Mouse (Mus musculus) hindbrain, embryonic 15.5 days (tissue): ENCODE measurements around the gene Ess2. TPM values are rescaled to one million over a fixed set of nuclear protein-coding genes. Genes with fewer than 3 reads are reported as not detected.

Source experiments
- ATAC-seq: fragments of 200-750 bp; cut with Nextera tagmentation; 2 replicates; pipeline ENCODE4 v1.8.0; 2017; ENCODE audit warnings: low read depth, moderate number of reproducible peaks, moderate TSS enrichment; ENCODE audit not compliant: low FRiP score
- H3K27ac ChIP-seq: fragments of 300-500 bp; sonication (generic); replicated peaks from 2 replicates; pipeline ENCODE4 v1.5.1; 2015; ENCODE audit warnings: mild to moderate bottlenecking, inconsistent platforms
- H3K27me3 ChIP-seq: fragments of 300-500 bp; sonication (generic); 2 replicates; pipeline ENCODE4 v1.6.1; 2015; ENCODE audit warnings: control low read depth, inconsistent platforms
- H3K36me3 ChIP-seq: fragments of 300-500 bp; sonication (generic); 2 replicates; pipeline ENCODE4 v1.6.1; 2015; ENCODE audit warnings: control low read depth, inconsistent platforms
- H3K4me1 ChIP-seq: fragments of 300-500 bp; sonication (generic); replicated peaks from 2 replicates; pipeline ENCODE4 v1.6.1; 2015; ENCODE audit warnings: control low read depth, inconsistent platforms
- H3K4me2 ChIP-seq: fragments of 300-500 bp; sonication (generic); 2 replicates; pipeline ENCODE4 v1.6.1; 2015; ENCODE audit warnings: moderate library complexity, mild to moderate bottlenecking, inconsistent platforms
- H3K4me3 ChIP-seq: fragments of 300-500 bp; sonication (generic); 2 replicates; pipeline ENCODE4 v1.5.1; 2015; ENCODE audit warnings: mild to moderate bottlenecking, inconsistent platforms
- H3K9ac ChIP-seq: fragments of 300-500 bp; sonication (generic); 2 replicates; pipeline ENCODE4 v1.6.1; 2015; ENCODE audit warnings: inconsistent platforms
- H3K9me3 ChIP-seq: fragments of 300-500 bp; sonication (generic); 2 replicates; pipeline ENCODE4 v1.6.1; 2016; ENCODE audit warnings: control low read depth, inconsistent platforms
- WGBS: fragments of 180-500 bp; shearing (Covaris S2); methylation state at CpG from one replicate; pipeline ENCODE4 v1.1.7; 2015; 5-methylcytosine and 5-hydroxymethylcytosine counted together
- polyA plus RNA-seq: library from polyadenylated mRNA; unstranded; fragments of >200 nt; fragmentation: Nextera tagmentation; extraction: Ambion mirVana; gene quantifications from 2 replicates; pipeline ENCODE4 v1.2.1, GENCODE M21; 2015

Ess2 gene
- polyA plus RNA-seq, 1 experiment from 2014 or later, result 49.6 TPM

GRCm38 (mm10) chr16:17933594-17934444 is 22.7 kb upstream of the Ess2 start:
- Histone ChIP-seq H3K9ac (no peak overlapping the region), H3K27ac (no peak overlapping the region), H3K27me3 (no peaks in the 10 kb centered on the region), H3K9me3 (no peaks in the 10 kb centered on the region), H3K36me3 (no peaks in the 10 kb centered on the region), H3K4me2 (no peak overlapping the region), H3K4me1 (peaks cover 2% of the 10 kb centered on the region), H3K4me3 (no peak overlapping the region)
- no peak for ATAC-seq
- 70% methylated on average over 9 of the region's 9 CpGs for WGBS

GRCm38 (mm10) chr16:17931906-17932460 is 20.8 kb upstream of the Ess2 start:
- Histone ChIP-seq H3K9ac (no peak overlapping the region), H3K4me1 (peaks cover 8% of the 10 kb centered on the region), H3K27me3 (no peaks in the 10 kb centered on the region), H3K27ac (no peak overlapping the region), H3K36me3 (no peaks in the 10 kb centered on the region), H3K9me3 (no peaks in the 10 kb centered on the region), H3K4me2 (no peak overlapping the region), H3K4me3 (no peak overlapping the region)
- WGBS, result 75% methylated on average over 5 of the region's 5 CpGs
- no peak for ATAC-seq

GRCm38 (mm10) chr16:17929631-17930030 is 18.5 kb upstream of the Ess2 start:
- H3K9me3 ChIP-seq, result no peaks in the 10 kb centered on the region
- H3K9ac ChIP-seq, result no peak overlapping the region
- no peak overlapping the region for H3K4me3 ChIP-seq
- H3K27me3 ChIP-seq, result no peaks in the 10 kb centered on the region
- WGBS, result 50% methylated on average over 2 of the region's 2 CpGs
- ATAC-seq, result no peak
- H3K27ac ChIP-seq, result no peak overlapping the region
- peaks cover 17% of the 10 kb centered on the region for H3K36me3 ChIP-seq
- H3K4me1 ChIP-seq, result peaks cover 22% of the 10 kb centered on the region
- H3K4me2 ChIP-seq, result no peak overlapping the region

GRCm38 (mm10) chr16:17929211-17929610 is 18.1 kb upstream of the Ess2 start:
- no peak overlapping the region for H3K9ac ChIP-seq
- no peak overlapping the region for H3K4me3 ChIP-seq
- H3K36me3 ChIP-seq, result peaks cover 18% of the 10 kb centered on the region
- H3K27ac ChIP-seq, result peak overlapping the region; percentile 85
- peak; percentile 7; the same call in 1 of the 2 replicates for ATAC-seq
- no peaks in the 10 kb centered on the region for H3K27me3 ChIP-seq
- WGBS, result 4% methylated on average over 2 of the region's 2 CpGs
- H3K4me2 ChIP-seq, result peak overlapping the region; percentile 71
- peaks cover 26% of the 10 kb centered on the region for H3K4me1 ChIP-seq
- no peaks in the 10 kb centered on the region for H3K9me3 ChIP-seq

GRCm38 (mm10) chr16:17928627-17929104 is 17.5 kb upstream of the Ess2 start:
- Histone ChIP-seq H3K4me1 (peaks cover 26% of the 10 kb centered on the region), H3K9me3 (no peaks in the 10 kb centered on the region), H3K36me3 (peaks cover 18% of the 10 kb centered on the region), H3K27me3 (no peaks in the 10 kb centered on the region), H3K27ac (peak overlapping the region; percentile 85), H3K4me2 (peak overlapping the region; percentile 71), H3K4me3 (peak overlapping the region; percentile 75), H3K9ac (peak overlapping the region; percentile 81)
- peak; percentile 23 for ATAC-seq
- 0% methylated on average over 9 of the region's 9 CpGs for WGBS

GRCm38 (mm10) chr16:17928087-17928580 is 17.0 kb upstream of the Ess2 start, which contains the start of gene Slc25a1:
Slc25a1 (minus strand) TSS chr16:17928219.
- peak within 1 kb of the TSS; percentile 71 for H3K4me2 ChIP-seq
- WGBS, result 0% methylated on average over 47 of the region's 47 CpGs
- ATAC-seq, result peak; percentile 88
- peaks cover 18% of the 10 kb centered on the region for H3K36me3 ChIP-seq
- H3K4me1 ChIP-seq, result peaks cover 30% of the 10 kb centered on the region
- no peaks in the 10 kb centered on the region for H3K27me3 ChIP-seq
- H3K27ac ChIP-seq, result peak within 1 kb of the TSS; percentile 85
- peak within 1 kb of the TSS; percentile 81 for H3K9ac ChIP-seq
- peak within 1 kb of the TSS; percentile 75 for H3K4me3 ChIP-seq
- no peaks in the 10 kb centered on the region for H3K9me3 ChIP-seq

GRCm38 (mm10) chr16:17927351-17928082 is 16.4 kb upstream of the Ess2 start:
- H3K4me2 ChIP-seq, result peak overlapping the region; percentile 71
- H3K9ac ChIP-seq, result peak overlapping the region; percentile 81
- peaks cover 18% of the 10 kb centered on the region for H3K36me3 ChIP-seq
- H3K27me3 ChIP-seq, result no peaks in the 10 kb centered on the region
- H3K4me1 ChIP-seq, result peaks cover 36% of the 10 kb centered on the region
- no peaks in the 10 kb centered on the region for H3K9me3 ChIP-seq
- WGBS, result under 1% methylated on average over 72 of the region's 72 CpGs
- peak; percentile 58 for ATAC-seq
- H3K4me3 ChIP-seq, result peak overlapping the region; percentile 75
- H3K27ac ChIP-seq, result peak overlapping the region; percentile 85

GRCm38 (mm10) chr16:17922163-17922538 is 11.0 kb upstream of the Ess2 start:
- H3K9me3 ChIP-seq, result no peaks in the 10 kb centered on the region
- peak overlapping the region; percentile 88 for H3K4me2 ChIP-seq
- peak overlapping the region; percentile 92 for H3K27ac ChIP-seq
- under 1% methylated on average over 14 of the region's 14 CpGs for WGBS
- peaks cover 18% of the 10 kb centered on the region for H3K36me3 ChIP-seq
- peak; percentile 13 for ATAC-seq
- H3K27me3 ChIP-seq, result peaks cover 16% of the 10 kb centered on the region
- peaks cover 47% of the 10 kb centered on the region for H3K4me1 ChIP-seq
- peak overlapping the region; percentile 81 for H3K9ac ChIP-seq
- H3K4me3 ChIP-seq, result peak overlapping the region; percentile 80

- Histone ChIP-seq H3K27me3 (peaks cover 22% of the 10 kb centered on the region), H3K9ac (peak overlapping the region; percentile 81), H3K27ac (peak overlapping the region; percentile 92), H3K4me3 (peak overlapping the region; percentile 80), H3K36me3 (peaks cover 18% of the 10 kb centered on the region), H3K4me2 (peak overlapping the region; percentile 88), H3K9me3 (no peaks in the 10 kb centered on the region), H3K4me1 (peaks cover 41% of the 10 kb centered on the region)
- WGBS, result 2% methylated on average over 47 of the region's 47 CpGs
- peak; percentile 95 for ATAC-seq
Measured at GRCm38 (mm10) chr16:17921325-17922162, 10.4 kb upstream of the Ess2 start.

GRCm38 (mm10) chr16:17920586-17920985 is 9.4 kb upstream of the Ess2 start:
- Histone ChIP-seq H3K36me3 (peaks cover 10% of the 10 kb centered on the region), H3K4me3 (no peak overlapping the region), H3K4me2 (peak overlapping the region; percentile 88), H3K27me3 (peaks cover 32% of the 10 kb centered on the region), H3K9me3 (no peaks in the 10 kb centered on the region), H3K9ac (peak overlapping the region; percentile 16; the same call in 1 of the 2 replicates), H3K27ac (no peak overlapping the region), H3K4me1 (peaks cover 31% of the 10 kb centered on the region)
- ATAC-seq, result no peak
- WGBS, result 13% methylated on average over 20 of the region's 20 CpGs
